Mouse (Mus musculus): Measurements from ENCODE around the gene Irf6. TPM values are rescaled to one million over a fixed set of nuclear protein-coding genes. Genes with fewer than 3 reads are reported as not detected.

Gene Irf6
- polyA plus RNA-seq, 1 experiment from 2014 or later, result 8.2 TPM

GRCm38 (mm10) chr1:193173810-193174129 is 20.9 kb downstream of the Irf6 start:
- no peaks in the 10 kb centered on the region for H3K9me3 ChIP-seq (ENCODE audit: control insufficient read depth, low read length)
- peaks cover 10% of the 10 kb centered on the region; the same call in 1 of the 2 replicates for H3K4me1 ChIP-seq (ENCODE audit: control insufficient read depth, insufficient read depth, low read length)
- 19% methylated on average over 9 of the region's 9 CpGs for WGBS
- H3K27me3 ChIP-seq (ENCODE audit: control insufficient read depth, insufficient read depth, low read length), result no peaks in the 10 kb centered on the region
- peak overlapping the region; percentile 75 for H3K4me3 ChIP-seq (ENCODE audit: low read depth, low read length)
- peak overlapping the region; percentile 53 for H3K4me2 ChIP-seq (ENCODE audit: low read depth, severe bottlenecking)
- DNase-seq (ENCODE audit: low spot score) (no peak), ATAC-seq (ENCODE audit: insufficient number of reproducible peaks, low FRiP score, low TSS enrichment, low read depth) (no peak; the same call in 1 of the 2 replicates)
- peak overlapping the region; percentile 70; the same call in 1 of the 2 replicates for H3K27ac ChIP-seq (replicated peaks; ENCODE audit: low read depth, low read length)
- H3K9ac ChIP-seq (ENCODE audit: low read length), result peak overlapping the region; percentile 68
- H3K36me3 ChIP-seq (ENCODE audit: control insufficient read depth, insufficient read depth, low read length), result no peaks in the 10 kb centered on the region

- peaks cover 10% of the 10 kb centered on the region; the same call in 1 of the 2 replicates for H3K4me1 ChIP-seq (ENCODE audit: control insufficient read depth, insufficient read depth, low read length)
- DNase-seq (ENCODE audit: low spot score), result no peak
- no peaks in the 10 kb centered on the region for H3K27me3 ChIP-seq (ENCODE audit: control insufficient read depth, insufficient read depth, low read length)
- H3K9ac ChIP-seq (ENCODE audit: low read length), result no peak overlapping the region
- no peaks in the 10 kb centered on the region for H3K36me3 ChIP-seq (ENCODE audit: control insufficient read depth, insufficient read depth, low read length)
- H3K4me3 ChIP-seq (ENCODE audit: low read depth, low read length), result peak overlapping the region; percentile 75
- H3K4me2 ChIP-seq (ENCODE audit: low read depth, severe bottlenecking), result peak overlapping the region; percentile 53
- whole genome bisulfite sequencing, result 90% methylated on average over 13 of the region's 13 CpGs
- no peak for ATAC-seq (ENCODE audit: insufficient number of reproducible peaks, low FRiP score, low TSS enrichment, low read depth)
- no peak overlapping the region; the same call in 1 of the 2 replicates for H3K27ac ChIP-seq (replicated peaks; ENCODE audit: low read depth, low read length)
- no peaks in the 10 kb centered on the region for H3K9me3 ChIP-seq (ENCODE audit: control insufficient read depth, low read length)
Measured at GRCm38 (mm10) chr1:193174143-193174733, 21.3 kb downstream of the Irf6 start.

GRCm38 (mm10) chr1:193181104-193181503 is 28.2 kb downstream of the Irf6 start:
- ATAC-seq (ENCODE audit: insufficient number of reproducible peaks, low FRiP score, low TSS enrichment, low read depth) (no peak), DNase-seq (ENCODE audit: low spot score) (no peak)
- no peaks in the 10 kb centered on the region for H3K27me3 ChIP-seq (ENCODE audit: control insufficient read depth, insufficient read depth, low read length)
- H3K36me3 ChIP-seq (ENCODE audit: control insufficient read depth, insufficient read depth, low read length), result no peaks in the 10 kb centered on the region
- no peaks in the 10 kb centered on the region for H3K9me3 ChIP-seq (ENCODE audit: control insufficient read depth, low read length)
- H3K4me2 ChIP-seq (ENCODE audit: low read depth, severe bottlenecking), result no peak overlapping the region
- WGBS, result 84% methylated on average over 3 of the region's 3 CpGs
- H3K9ac ChIP-seq (ENCODE audit: low read length), result no peak overlapping the region
- no peak overlapping the region for H3K4me3 ChIP-seq (ENCODE audit: low read depth, low read length)
- H3K27ac ChIP-seq (replicated peaks; ENCODE audit: low read depth, low read length), result no peak overlapping the region
- no peaks in the 10 kb centered on the region for H3K4me1 ChIP-seq (ENCODE audit: control insufficient read depth, insufficient read depth, low read length)

GRCm38 (mm10) chr1:193188257-193188656 is 35.3 kb downstream of the Irf6 start:
- 78% methylated on average over 6 of the region's 6 CpGs for WGBS
- Histone ChIP-seq H3K4me3 (ENCODE audit: low read depth, low read length) (no peak overlapping the region), H3K36me3 (ENCODE audit: control insufficient read depth, insufficient read depth, low read length) (no peaks in the 10 kb centered on the region), H3K9me3 (ENCODE audit: control insufficient read depth, low read length) (no peaks in the 10 kb centered on the region), H3K27me3 (ENCODE audit: control insufficient read depth, insufficient read depth, low read length) (no peaks in the 10 kb centered on the region), H3K27ac (replicated peaks; ENCODE audit: low read depth, low read length) (no peak overlapping the region), H3K9ac (ENCODE audit: low read length) (no peak overlapping the region), H3K4me1 (ENCODE audit: control insufficient read depth, insufficient read depth, low read length) (peaks cover 17% of the 10 kb centered on the region), H3K4me2 (ENCODE audit: low read depth, severe bottlenecking) (no peak overlapping the region)
- no peak for DNase-seq (ENCODE audit: low spot score)
- ATAC-seq (ENCODE audit: insufficient number of reproducible peaks, low FRiP score, low TSS enrichment, low read depth), result no peak

GRCm38 (mm10) chr1:193189151-193189621 is 36.3 kb downstream of the Irf6 start:
- 0 out of 2 replicates have a peak overlapping the region, but pooled peaks have one; percentile 27 for H3K9ac ChIP-seq (ENCODE audit: low read length)
- DNase-seq (ENCODE audit: low spot score), result peak; percentile 70
- no peaks in the 10 kb centered on the region for H3K27me3 ChIP-seq (ENCODE audit: control insufficient read depth, insufficient read depth, low read length)
- H3K36me3 ChIP-seq (ENCODE audit: control insufficient read depth, insufficient read depth, low read length), result no peaks in the 10 kb centered on the region
- no peak overlapping the region for H3K4me2 ChIP-seq (ENCODE audit: low read depth, severe bottlenecking)
- peak overlapping the region; percentile 51; the same call in 1 of the 2 replicates for H3K27ac ChIP-seq (replicated peaks; ENCODE audit: low read depth, low read length)
- H3K4me3 ChIP-seq (ENCODE audit: low read depth, low read length), result no peak overlapping the region
- H3K9me3 ChIP-seq (ENCODE audit: control insufficient read depth, low read length), result no peaks in the 10 kb centered on the region
- 28% methylated on average over 9 of the region's 9 CpGs for WGBS
- H3K4me1 ChIP-seq (ENCODE audit: control insufficient read depth, insufficient read depth, low read length), result peaks cover 17% of the 10 kb centered on the region
- ATAC-seq (ENCODE audit: insufficient number of reproducible peaks, low FRiP score, low TSS enrichment, low read depth), result peak; percentile 91

- Histone ChIP-seq H3K27ac (replicated peaks; ENCODE audit: low read depth, low read length) (peak overlapping the region; percentile 51; the same call in 1 of the 2 replicates), H3K36me3 (ENCODE audit: control insufficient read depth, insufficient read depth, low read length) (no peaks in the 10 kb centered on the region), H3K4me2 (ENCODE audit: low read depth, severe bottlenecking) (no peak overlapping the region), H3K4me3 (ENCODE audit: low read depth, low read length) (no peak overlapping the region), H3K9ac (ENCODE audit: low read length) (0 out of 2 replicates have a peak overlapping the region, but pooled peaks have one; percentile 27), H3K27me3 (ENCODE audit: control insufficient read depth, insufficient read depth, low read length) (no peaks in the 10 kb centered on the region), H3K4me1 (ENCODE audit: control insufficient read depth, insufficient read depth, low read length) (peaks cover 17% of the 10 kb centered on the region), H3K9me3 (ENCODE audit: control insufficient read depth, low read length) (no peaks in the 10 kb centered on the region)
- DNase-seq (ENCODE audit: low spot score) (no peak), ATAC-seq (ENCODE audit: insufficient number of reproducible peaks, low FRiP score, low TSS enrichment, low read depth) (no peak)
- WGBS, result 46% methylated on average over 3 of the region's 3 CpGs
Measured at GRCm38 (mm10) chr1:193189771-193190170, 36.9 kb downstream of the Irf6 start.

GRCm38 (mm10) chr1:193191675-193192283 is 38.9 kb downstream of the Irf6 start:
- no peak overlapping the region for H3K4me2 ChIP-seq (ENCODE audit: low read depth, severe bottlenecking)
- H3K4me3 ChIP-seq (ENCODE audit: low read depth, low read length), result no peak overlapping the region
- no peaks in the 10 kb centered on the region for H3K27me3 ChIP-seq (ENCODE audit: control insufficient read depth, insufficient read depth, low read length)
- no peak overlapping the region for H3K27ac ChIP-seq (replicated peaks; ENCODE audit: low read depth, low read length)
- DNase-seq (ENCODE audit: low spot score) (no peak), ATAC-seq (ENCODE audit: insufficient number of reproducible peaks, low FRiP score, low TSS enrichment, low read depth) (no peak)
- no peak overlapping the region for H3K9ac ChIP-seq (ENCODE audit: low read length)
- 88% methylated on average over 7 of the region's 7 CpGs for WGBS
- no peaks in the 10 kb centered on the region for H3K36me3 ChIP-seq (ENCODE audit: control insufficient read depth, insufficient read depth, low read length)
- H3K9me3 ChIP-seq (ENCODE audit: control insufficient read depth, low read length), result no peaks in the 10 kb centered on the region
- peaks cover 17% of the 10 kb centered on the region for H3K4me1 ChIP-seq (ENCODE audit: control insufficient read depth, insufficient read depth, low read length)

GRCm38 (mm10) chr1:193194416-193195140 is 41.7 kb downstream of the Irf6 start:
- no peak overlapping the region for H3K9ac ChIP-seq (ENCODE audit: low read length)
- H3K4me1 ChIP-seq (ENCODE audit: control insufficient read depth, insufficient read depth, low read length), result peaks cover 9% of the 10 kb centered on the region
- H3K36me3 ChIP-seq (ENCODE audit: control insufficient read depth, insufficient read depth, low read length), result no peaks in the 10 kb centered on the region
- no peak overlapping the region for H3K4me2 ChIP-seq (ENCODE audit: low read depth, severe bottlenecking)
- H3K27me3 ChIP-seq (ENCODE audit: control insufficient read depth, insufficient read depth, low read length), result no peaks in the 10 kb centered on the region
- ATAC-seq (ENCODE audit: insufficient number of reproducible peaks, low FRiP score, low TSS enrichment, low read depth) (no peak), DNase-seq (ENCODE audit: low spot score) (no peak)
- 82% methylated on average over 3 of the region's 3 CpGs for WGBS
- H3K4me3 ChIP-seq (ENCODE audit: low read depth, low read length), result no peak overlapping the region
- no peaks in the 10 kb centered on the region for H3K9me3 ChIP-seq (ENCODE audit: control insufficient read depth, low read length)
- H3K27ac ChIP-seq (replicated peaks; ENCODE audit: low read depth, low read length), result no peak overlapping the region
